Mouse (Mus musculus): ENCODE data around the gene Ednra. TPM values are rescaled to one million over a fixed set of nuclear protein-coding genes. Genes with fewer than 3 reads are reported as not detected.
"Not testable (repeated sequence)": the region's sequence is repeated elsewhere in the genome, so short reads cannot be mapped to it uniquely, and the experiment has no call there.

Gene Ednra
- total and polyA plus RNA-seq, 3 experiments, result 25.6 to 41.7 (median 41.3) TPM

DNA sequence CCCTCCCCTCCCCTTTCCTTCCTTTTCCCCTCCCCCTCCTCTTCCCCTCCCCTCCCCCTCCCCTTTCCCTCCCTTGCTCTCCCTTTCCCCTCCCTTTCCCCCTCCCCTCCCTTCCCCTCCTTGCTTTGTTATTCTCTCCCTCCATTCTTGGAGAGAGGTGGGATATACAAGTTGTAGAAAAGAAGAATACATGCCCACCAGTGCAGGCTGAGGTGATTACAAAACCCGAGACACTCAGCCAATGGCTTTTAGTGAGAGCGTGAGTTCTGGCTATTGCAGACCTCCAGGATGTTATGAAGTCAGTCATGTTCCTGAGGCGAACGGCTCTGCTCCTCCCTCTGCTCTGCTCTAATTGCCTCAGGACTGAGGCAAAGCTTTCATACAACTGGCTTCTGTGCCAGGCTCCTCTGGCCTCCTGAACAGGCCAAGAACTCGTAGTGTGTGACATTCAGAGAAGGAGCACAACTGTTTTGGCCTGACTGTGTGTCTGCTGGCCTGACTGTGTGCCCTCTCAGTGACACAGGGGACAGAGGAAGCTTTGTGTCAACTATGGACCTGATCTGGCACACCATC is 28.7 kb downstream of the Ednra start:
- TF ChIP-seq EP300 (IDR thresholded peaks at IDR 0.05; ENCODE audit: insufficient read depth, low read depth, low read length), result no peak
- no peak for TF ChIP-seq CTCF (IDR thresholded peaks at IDR 0.05)
- TF ChIP-seq POLR2A (IDR thresholded peaks at IDR 0.05; ENCODE audit: insufficient read depth, low read depth, low read length), result no peak
- Histone ChIP-seq H3K9ac (ENCODE audit: low read depth, low read length) (no peak overlapping the region), H3K79me2 (replicated peaks; ENCODE audit: control insufficient read depth, insufficient read depth, low read length) (peaks cover 2% of the 10 kb centered on the region; the same call in 1 of the 2 replicates), H3K36me3 (ENCODE audit: control insufficient read depth, insufficient read depth, low read length) (no peaks in the 10 kb centered on the region), H3K4me1 (ENCODE audit: control insufficient read depth, insufficient read depth, low read length) (peaks cover 2% of the 10 kb centered on the region; the same call in 1 of the 2 replicates), H3K4me3 (no peak overlapping the region), H3K27me3 (ENCODE audit: control insufficient read depth, insufficient read depth, low read length) (no peaks in the 10 kb centered on the region), H3K27ac (no peak overlapping the region)
- no peak for DNase-seq
- WGBS, result 39% methylated on average over 5 of the region's 5 CpGs
- intact Hi-C loops (cut with DNase I), result no loop called here

- peaks cover 2% of the 10 kb centered on the region; the same call in 1 of the 2 replicates for H3K4me1 ChIP-seq (ENCODE audit: control insufficient read depth, insufficient read depth, low read length)
- TF ChIP-seq POLR2A (IDR thresholded peaks at IDR 0.05; ENCODE audit: insufficient read depth, low read depth, low read length), result no peak
- TF ChIP-seq CTCF (IDR thresholded peaks at IDR 0.05), result no peak
- no peak for TF ChIP-seq EP300 (IDR thresholded peaks at IDR 0.05; ENCODE audit: insufficient read depth, low read depth, low read length)
- no peaks in the 10 kb centered on the region for H3K27me3 ChIP-seq (ENCODE audit: control insufficient read depth, insufficient read depth, low read length)
- no peak overlapping the region for H3K9ac ChIP-seq (ENCODE audit: low read depth, low read length)
- peaks cover 2% of the 10 kb centered on the region; the same call in 1 of the 2 replicates for H3K79me2 ChIP-seq (replicated peaks; ENCODE audit: control insufficient read depth, insufficient read depth, low read length)
- intact Hi-C loops (cut with DNase I), result no loop called here
- H3K27ac ChIP-seq, result no peak overlapping the region
- 80% methylated on average over 3 of the region's 3 CpGs for WGBS
- DNase-seq, result no peak
- H3K4me3 ChIP-seq, result no peak overlapping the region
- no peaks in the 10 kb centered on the region for H3K36me3 ChIP-seq (ENCODE audit: control insufficient read depth, insufficient read depth, low read length)
Measured at GRCm38 (mm10) chr8:77695070-77695469, 29.2 kb downstream of the Ednra start.

DNA sequence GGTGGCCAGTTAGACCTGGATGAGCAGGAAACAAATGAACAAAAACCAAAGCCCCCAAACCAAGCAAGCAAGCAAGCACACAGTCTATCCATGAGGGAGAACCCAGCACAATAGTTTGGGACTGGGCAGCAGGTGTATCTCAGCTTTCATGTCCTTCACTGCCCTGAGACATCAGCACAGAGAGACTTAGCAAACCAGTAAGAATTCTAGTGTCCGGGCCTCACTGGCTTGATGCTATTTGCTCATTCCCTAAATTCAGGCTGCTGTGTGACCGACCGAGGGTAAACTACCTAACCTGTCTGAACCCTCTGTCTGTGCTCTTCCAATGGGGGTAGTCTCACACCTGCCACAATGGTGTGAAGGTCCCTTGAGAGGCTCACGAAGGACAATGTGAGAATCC is 29.7 kb downstream of the Ednra start:
- no peak overlapping the region for H3K9ac ChIP-seq (ENCODE audit: low read depth, low read length)
- whole genome bisulfite sequencing, result 82% methylated on average over 4 of the region's 4 CpGs
- H3K4me3 ChIP-seq, result no peak overlapping the region
- DNase-seq, result no peak
- H3K36me3 ChIP-seq (ENCODE audit: control insufficient read depth, insufficient read depth, low read length), result no peaks in the 10 kb centered on the region
- H3K27me3 ChIP-seq (ENCODE audit: control insufficient read depth, insufficient read depth, low read length), result no peaks in the 10 kb centered on the region
- intact Hi-C loops (cut with DNase I), result no loop called here
- TF ChIP-seq EP300 (IDR thresholded peaks at IDR 0.05; ENCODE audit: insufficient read depth, low read depth, low read length) (no peak), POLR2A (IDR thresholded peaks at IDR 0.05; ENCODE audit: insufficient read depth, low read depth, low read length) (no peak), CTCF (IDR thresholded peaks at IDR 0.05) (no peak)
- no peaks in the 10 kb centered on the region; the same call in 1 of the 2 replicates for H3K79me2 ChIP-seq (replicated peaks; ENCODE audit: control insufficient read depth, insufficient read depth, low read length)
- H3K27ac ChIP-seq, result no peak overlapping the region
- H3K4me1 ChIP-seq (ENCODE audit: control insufficient read depth, insufficient read depth, low read length), result peaks cover 2% of the 10 kb centered on the region; the same call in 1 of the 2 replicates

DNA sequence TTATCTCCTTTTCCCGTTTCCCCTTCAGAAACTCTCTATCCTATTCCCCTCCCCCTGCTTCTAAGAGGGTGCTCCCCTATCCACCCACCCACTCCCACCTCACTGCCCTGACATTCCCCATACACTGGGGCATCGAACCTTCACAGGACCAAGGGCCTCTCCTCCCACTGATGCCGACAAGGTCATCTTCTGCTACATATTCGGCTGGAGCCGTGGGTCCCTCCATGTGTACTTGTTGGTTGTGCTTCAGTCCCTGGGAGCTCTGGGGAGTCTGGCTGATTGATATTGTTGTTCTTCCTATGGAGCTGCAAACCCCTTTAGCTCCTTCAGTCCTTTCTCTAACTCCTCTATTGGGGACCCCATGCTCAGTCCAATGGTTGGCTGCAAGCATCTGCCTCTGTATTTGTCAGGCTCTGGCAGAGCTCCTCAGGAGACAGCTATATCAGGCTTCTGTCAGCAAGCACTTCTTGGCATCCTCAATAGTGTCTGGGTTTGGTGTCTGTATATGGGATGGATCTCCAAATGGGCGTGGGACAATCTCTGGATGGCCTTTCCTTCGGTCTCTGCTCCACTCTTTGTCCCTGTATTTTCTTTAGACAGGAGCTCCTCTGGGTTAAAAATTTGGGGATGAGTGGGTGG is 34.7 kb downstream of the Ednra start:
- H3K79me2 ChIP-seq (replicated peaks; ENCODE audit: control insufficient read depth, insufficient read depth, low read length); DNase-seq; H3K27ac ChIP-seq; H3K9ac ChIP-seq (ENCODE audit: low read depth, low read length); H3K4me1 ChIP-seq (ENCODE audit: control insufficient read depth, insufficient read depth, low read length); intact Hi-C loops (cut with DNase I); H3K27me3 ChIP-seq (ENCODE audit: control insufficient read depth, insufficient read depth, low read length); H3K36me3 ChIP-seq (ENCODE audit: control insufficient read depth, insufficient read depth, low read length); H3K4me3 ChIP-seq: not testable (repeated sequence)
- 62% methylated on average over 7 of the region's 7 CpGs for WGBS

GRCm38 (mm10) chr8:77688978-77689377 is 35.3 kb downstream of the Ednra start:
- intact Hi-C loops (cut with DNase I), result no loop called here
- Histone ChIP-seq H3K79me2 (replicated peaks; ENCODE audit: control insufficient read depth, insufficient read depth, low read length) (peaks cover 2% of the 10 kb centered on the region), H3K9ac (ENCODE audit: low read depth, low read length) (no peak overlapping the region), H3K27ac (no peak overlapping the region), H3K36me3 (ENCODE audit: control insufficient read depth, insufficient read depth, low read length) (no peaks in the 10 kb centered on the region), H3K4me1 (ENCODE audit: control insufficient read depth, insufficient read depth, low read length) (no peaks in the 10 kb centered on the region), H3K27me3 (ENCODE audit: control insufficient read depth, insufficient read depth, low read length) (no peaks in the 10 kb centered on the region), H3K4me3 (no peak overlapping the region)
- no peak for TF ChIP-seq EP300 (IDR thresholded peaks at IDR 0.05; ENCODE audit: insufficient read depth, low read depth, low read length)
- TF ChIP-seq CTCF (IDR thresholded peaks at IDR 0.05), result no peak
- TF ChIP-seq POLR2A (IDR thresholded peaks at IDR 0.05; ENCODE audit: insufficient read depth, low read depth, low read length), result no peak
- WGBS, result 41% methylated on average over 5 of the region's 5 CpGs
- DNase-seq, result no peak

DNA sequence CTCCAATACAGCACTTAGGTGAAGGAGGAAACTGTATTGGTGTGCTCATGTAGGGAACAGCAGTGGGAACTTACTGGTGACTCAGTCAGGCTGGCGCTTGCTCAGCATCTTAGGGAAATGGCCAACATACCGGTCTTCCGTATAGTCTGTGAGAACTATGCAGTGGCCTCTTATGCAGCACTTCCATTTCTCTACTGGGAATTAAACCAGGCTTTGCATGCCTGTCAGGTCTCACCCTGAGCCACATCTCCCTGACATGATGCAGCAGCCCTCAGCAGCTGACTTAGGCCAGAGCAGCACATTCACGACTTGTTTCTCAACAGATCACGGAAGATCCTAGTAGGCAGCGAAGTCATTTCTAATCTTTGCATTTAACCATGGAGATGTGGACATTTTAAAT is 39.9 kb downstream of the Ednra start:
- peaks cover 5% of the 10 kb centered on the region for H3K4me1 ChIP-seq (ENCODE audit: control insufficient read depth, insufficient read depth, low read length)
- no peaks in the 10 kb centered on the region for H3K36me3 ChIP-seq (ENCODE audit: control insufficient read depth, insufficient read depth, low read length)
- no peaks in the 10 kb centered on the region for H3K27me3 ChIP-seq (ENCODE audit: control insufficient read depth, insufficient read depth, low read length)
- no peak overlapping the region for H3K27ac ChIP-seq
- 81% methylated on average over 6 of the region's 6 CpGs for WGBS
- no peak for TF ChIP-seq CTCF (IDR thresholded peaks at IDR 0.05)
- TF ChIP-seq POLR2A (IDR thresholded peaks at IDR 0.05; ENCODE audit: insufficient read depth, low read depth, low read length), result no peak
- TF ChIP-seq EP300 (IDR thresholded peaks at IDR 0.05; ENCODE audit: insufficient read depth, low read depth, low read length), result no peak
- H3K79me2 ChIP-seq (replicated peaks; ENCODE audit: control insufficient read depth, insufficient read depth, low read length), result peaks cover 2% of the 10 kb centered on the region
- H3K4me3 ChIP-seq, result no peak overlapping the region
- intact Hi-C loops (cut with DNase I), result loop anchor here (5.0 kb wide), 1 partner anchor 33 kb away; no protein-coding TSS in a partner anchor
- no peak for DNase-seq
- no peak overlapping the region for H3K9ac ChIP-seq (ENCODE audit: low read depth, low read length)

All from heart, adult 2 months (tissue).